Mouse (Mus musculus): ENCODE results near the gene Olfr1022. TPM values are rescaled to one million over a fixed set of nuclear protein-coding genes. Genes with fewer than 3 reads are reported as not detected.

Gene Olfr1022
- not detected for total RNA-seq (2018; cell fraction: chromatin; rRNA removed)
- total RNA-seq (2018; cell fraction: cytosol; rRNA removed): not detected
- total RNA-seq (2018; cell fraction: nucleus; rRNA removed): not detected
- not detected in 3 replicates for polyA plus RNA-seq (2018)

- H3K27ac ChIP-seq: no peak within 1 kb of the TSS
- H3K36me3 ChIP-seq (ENCODE audit: inconsistent target): no peaks in the 10 kb centered on the region
- WGBS (ENCODE audit: missing documents): 54% methylated on average over 2 of the region's 2 CpGs
- H3K4me3 ChIP-seq (ENCODE audit: inconsistent target): no peak within 1 kb of the TSS
- H3K79me2 ChIP-seq (ENCODE audit: inconsistent target): no peaks in the 10 kb centered on the region
Measured at GRCm38 (mm10) chr2:85868294-85868693, at the start of gene Olfr1022. Olfr1022 (plus strand) TSS chr2:85868594.

- Histone ChIP-seq H3K27ac (no peak within 1 kb of the TSS), H3K79me2 (ENCODE audit: inconsistent target) (no peaks in the 10 kb centered on the region), H3K36me3 (ENCODE audit: inconsistent target) (no peaks in the 10 kb centered on the region), H3K4me3 (ENCODE audit: inconsistent target) (no peak within 1 kb of the TSS)
Measured at GRCm38 (mm10) chr2:85845383-85845782, 23.0 kb upstream of the Olfr1022 start, which contains the start of gene Olfr1019. Olfr1019 (minus strand) TSS chr2:85845483.

- Histone ChIP-seq H3K36me3 (ENCODE audit: inconsistent target) (no peaks in the 10 kb centered on the region), H3K4me3 (ENCODE audit: inconsistent target) (no peak within 1 kb of the TSS), H3K79me2 (ENCODE audit: inconsistent target) (no peaks in the 10 kb centered on the region), H3K27ac (no peak within 1 kb of the TSS)
- 79% methylated on average over 1 of the region's 1 CpGs for WGBS (ENCODE audit: missing documents)
Measured at GRCm38 (mm10) chr2:85846730-85847129, 21.7 kb upstream of the Olfr1022 start, which contains the start of gene Olfr1020. Olfr1020 (plus strand) TSS chr2:85847030.

- no peaks in the 10 kb centered on the region for H3K79me2 ChIP-seq (ENCODE audit: inconsistent target)
- H3K27ac ChIP-seq: no peak within 1 kb of the TSS
- H3K4me3 ChIP-seq (ENCODE audit: inconsistent target): no peak within 1 kb of the TSS
- WGBS (ENCODE audit: missing documents): 78% methylated on average over 2 of the region's 2 CpGs
- H3K36me3 ChIP-seq (ENCODE audit: inconsistent target): no peaks in the 10 kb centered on the region
Measured at GRCm38 (mm10) chr2:85885340-85885739, 16.9 kb downstream of the Olfr1022 start, which contains the start of gene Olfr1023. Olfr1023 (plus strand) TSS chr2:85885640.

GRCm38 (mm10) chr2:85904952-85905351 is 36.6 kb downstream of the Olfr1022 start, which contains the start of gene Olfr1024:
Olfr1024 (minus strand) TSS chr2:85905052.
- Histone ChIP-seq H3K79me2 (ENCODE audit: inconsistent target) (no peaks in the 10 kb centered on the region), H3K4me3 (ENCODE audit: inconsistent target) (no peak within 1 kb of the TSS), H3K36me3 (ENCODE audit: inconsistent target) (no peaks in the 10 kb centered on the region), H3K27ac (no peak within 1 kb of the TSS)
- WGBS (ENCODE audit: missing documents): 86% methylated on average over 3 of the region's 3 CpGs

GRCm38 (mm10) chr2:85913197-85913596 is 44.8 kb downstream of the Olfr1022 start:
- no peaks in the 10 kb centered on the region for H3K36me3 ChIP-seq (ENCODE audit: inconsistent target)
- H3K4me3 ChIP-seq (ENCODE audit: inconsistent target): no peak overlapping the region
- H3K27ac ChIP-seq: no peak overlapping the region
- no peaks in the 10 kb centered on the region for H3K79me2 ChIP-seq (ENCODE audit: inconsistent target)

GRCm38 (mm10) chr2:85914893-85915292 is 46.5 kb downstream of the Olfr1022 start, which contains the start of gene Olfr1025-ps1:
Olfr1025-ps1 (plus strand) TSS chr2:85915193.
- no peak within 1 kb of the TSS for H3K4me3 ChIP-seq (ENCODE audit: inconsistent target)
- no peaks in the 10 kb centered on the region for H3K79me2 ChIP-seq (ENCODE audit: inconsistent target)
- H3K36me3 ChIP-seq (ENCODE audit: inconsistent target): no peaks in the 10 kb centered on the region
- no peak within 1 kb of the TSS for H3K27ac ChIP-seq
- 31% methylated on average over 1 of the region's 1 CpGs for WGBS (ENCODE audit: missing documents)

Other genes starting within 250 kb of the Olfr1022 start
- gene Olfr1002, start 217.9 kb upstream of the Olfr1022 start, polyA plus RNA-seq (2018): not detected in 3 replicates
- not detected in 3 replicates for gene Olfr154, start 204.1 kb upstream of the Olfr1022 start, polyA plus RNA-seq (2018)
- gene Olfr1006, start 189.8 kb upstream of the Olfr1022 start, polyA plus RNA-seq (2018): not detected in 3 replicates
- not detected in 3 replicates for gene Olfr1008, start 179.2 kb upstream of the Olfr1022 start, polyA plus RNA-seq (2018)
- gene Olfr1009, start 153.2 kb upstream of the Olfr1022 start, polyA plus RNA-seq (2018): not detected in 3 replicates
- not detected in 3 replicates for gene Olfr1012, start 105.8 kb upstream of the Olfr1022 start, polyA plus RNA-seq (2018)
- gene Olfr1013, start 101.5 kb upstream of the Olfr1022 start, polyA plus RNA-seq (2018): not detected in 3 replicates
- not detected in 3 replicates for gene Olfr1014, start 95.9 kb upstream of the Olfr1022 start, polyA plus RNA-seq (2018)
- not detected in 3 replicates for gene Olfr1015, start 86.6 kb upstream of the Olfr1022 start, polyA plus RNA-seq (2018)
- not detected in 3 replicates for gene Olfr1016, start 66.0 kb upstream of the Olfr1022 start, polyA plus RNA-seq (2018)
- gene Olfr1018, start 50.1 kb upstream of the Olfr1022 start, polyA plus RNA-seq (2018): not detected in 3 replicates
- not detected in 3 replicates for gene Olfr1019, start 23.1 kb upstream of the Olfr1022 start, polyA plus RNA-seq (2018)
- gene Olfr1020, start 21.6 kb upstream of the Olfr1022 start, polyA plus RNA-seq (2018): not detected in 3 replicates
- gene Olfr1023, start 17.0 kb downstream of the Olfr1022 start, polyA plus RNA-seq (2018): not detected in 3 replicates
- gene Olfr1024, start 36.5 kb downstream of the Olfr1022 start, polyA plus RNA-seq (2018): not detected in 3 replicates
- not detected in 3 replicates for gene Olfr1025-ps1, start 46.6 kb downstream of the Olfr1022 start, polyA plus RNA-seq (2018)
- not detected in 3 replicates for gene Olfr1026, start 53.0 kb downstream of the Olfr1022 start, polyA plus RNA-seq (2018)
- not detected in 3 replicates for gene Olfr1028, start 81.8 kb downstream of the Olfr1022 start, polyA plus RNA-seq (2018)
- not detected in 3 replicates for gene Olfr1029, start 105.3 kb downstream of the Olfr1022 start, polyA plus RNA-seq (2018)
- gene Olfr1030, start 110.7 kb downstream of the Olfr1022 start, polyA plus RNA-seq (2018): not detected in 3 replicates
- not detected in 3 replicates for gene Olfr1031, start 121.7 kb downstream of the Olfr1022 start, polyA plus RNA-seq (2018)
- gene Olfr1032, start 136.9 kb downstream of the Olfr1022 start, polyA plus RNA-seq (2018): not detected in 3 replicates
- gene Olfr1033, start 152.0 kb downstream of the Olfr1022 start, polyA plus RNA-seq (2018): 0.22 TPM in 1 of 3 replicates, not detected in the others
- gene Olfr1034, start 177.3 kb downstream of the Olfr1022 start, polyA plus RNA-seq (2018): not detected in 3 replicates
- gene Olfr1036, start 205.4 kb downstream of the Olfr1022 start, polyA plus RNA-seq (2018): not detected in 3 replicates
- not detected in 3 replicates for gene Olfr1037, start 218.8 kb downstream of the Olfr1022 start, polyA plus RNA-seq (2018)

Data from macrophage (primary cell).